ENCODE assay signal across 9 mouse cellular contexts in genomic region chr5:124051899-124052491, GRCm38 (mm10). TPM values are rescaled to one million over a fixed set of nuclear protein-coding genes. Genes with fewer than 3 reads are reported as not detected.
DNase-seq lines count a peak whose midpoint lies in the region; ATAC-seq lines count a peak whose summit lies in the region.
"Had no signal": no experiment of that assay in that cellular context is flagged by ENCODE, and none has a peak within 500 bp of the region (broad histone marks: within the 10 kb centered on the region; RNA-seq: fewer than 3 reads in every experiment).

No protein-coding gene starts in this region.

- peak overlapping the region; percentile 53 for H3K9ac ChIP-seq in liver, embryonic 15.5 days
- H3K9ac ChIP-seq: hindbrain, embryonic 15.5 days had no signal

- ATAC-seq in liver, embryonic 15.5 days (ENCODE audit: insufficient read depth): peak; percentile 94

- peak overlapping the region; percentile 83; the same call in 1 of the 2 replicates for H3K27ac ChIP-seq in heart, embryonic 10.5 days
- peak overlapping the region; percentile 95 for H3K27ac ChIP-seq in liver, embryonic 15.5 days (replicated peaks)
- H3K27ac ChIP-seq: hindbrain, embryonic 15.5 days had no signal

- H3K4me1 ChIP-seq in heart, embryonic 10.5 days: peaks cover 43% of the 10 kb centered on the region
- peaks cover 64% of the 10 kb centered on the region for H3K4me1 ChIP-seq in liver, embryonic 15.5 days (replicated peaks)

- H3K27me3 ChIP-seq in heart, embryonic 10.5 days (ENCODE audit: insufficient read depth, poor library complexity, severe bottlenecking): no peaks in the 10 kb centered on the region
- H3K27me3 ChIP-seq in liver, embryonic 15.5 days: no peaks in the 10 kb centered on the region
- H3K27me3 ChIP-seq in splenic B cell, adult 2 months (ENCODE audit: control insufficient read depth, insufficient read depth, low read length, poor library complexity, severe bottlenecking): no peaks in the 10 kb centered on the region
- H3K27me3 ChIP-seq: hindbrain, embryonic 15.5 days had no signal

- 62% methylated on average over 11 of the region's 11 CpGs for WGBS in heart, embryonic 10.5 days
- 17% methylated on average over 11 of the region's 11 CpGs for WGBS in liver, embryonic 15.5 days (ENCODE audit: insufficient replicate concordance)

- peak; percentile 87 for DNase-seq in heart, embryonic 10.5 days (ENCODE audit: low spot score)
- no peak for DNase-seq in heart, adult 8-10 months (ENCODE audit: low spot score)
- DNase-seq in brain, adult 2 months (ENCODE audit: low read depth, low spot score): peak; percentile 49
- DNase-seq in splenic B cell, adult 2 months (ENCODE audit: low read depth, low spot score): peak; percentile 78
- DNase-seq in ovary, postnatal 14 days (ENCODE audit: low spot score): no peak
- no peak for DNase-seq in cerebellum, postnatal 14 days
- no peak for DNase-seq in right cerebral cortex, postnatal 36 days (ENCODE audit: low spot score in 2 of 2)

- H3K4me3 ChIP-seq in heart, embryonic 10.5 days: no peak overlapping the region
- peak overlapping the region; percentile 52 for H3K4me3 ChIP-seq in liver, embryonic 15.5 days (replicated peaks)
- H3K4me3 ChIP-seq: hindbrain, embryonic 15.5 days had no signal

- peak overlapping the region; percentile 67 for H3K4me2 ChIP-seq in liver, embryonic 15.5 days
- H3K4me2 ChIP-seq: hindbrain, embryonic 15.5 days had no signal

- peaks cover 3% of the 10 kb centered on the region for H3K9me3 ChIP-seq in heart, embryonic 10.5 days
- H3K9me3 ChIP-seq in liver, embryonic 15.5 days (replicated peaks): 0 out of 2 replicates have a peak, but pooled peaks cover 4% of the 10 kb centered on the region
- H3K9me3 ChIP-seq: hindbrain, embryonic 15.5 days had no signal

- H3K36me3 ChIP-seq in heart, embryonic 10.5 days: no peaks in the 10 kb centered on the region
- no peaks in the 10 kb centered on the region for H3K36me3 ChIP-seq in liver, embryonic 15.5 days (replicated peaks)
- no peaks in the 10 kb centered on the region for H3K36me3 ChIP-seq in splenic B cell, adult 2 months (ENCODE audit: control insufficient read depth, insufficient read depth, low read length, poor library complexity, severe bottlenecking)
- H3K36me3 ChIP-seq: hindbrain, embryonic 15.5 days had no signal

RNA-seq across cellular contexts. Expression of gene Vps37b, which starts 19.9 kb away (rescaled TPM):
- polyA plus RNA-seq in heart, embryonic 10.5 days (2016; fragmentation: Nextera tagmentation; extraction: Ambion mirVana): 54.0 and 61.4 TPM in 2 replicates
- 10 to 100 TPM; 13.7 to 24.0 (median 16.5) TPM for total RNA-seq in heart, adult 8-10 months (2022)
- polyA plus RNA-seq in liver, embryonic 15.5 days (2015; fragmentation: Nextera tagmentation; extraction: Ambion mirVana): 16.5 and 17.3 TPM in 2 replicates

RNA-seq across cellular contexts. Expression of gene Abcb9, which starts 43.6 kb away (rescaled TPM):
- polyA plus RNA-seq in heart, embryonic 10.5 days (2016; fragmentation: Nextera tagmentation; extraction: Ambion mirVana): 0.89 and 2.4 TPM in 2 replicates
- 10 to 100 TPM in 3 of 4 experiments, 1 to 10 TPM in 1; 9.5 to 11.9 (median 11.1) TPM for total RNA-seq in heart, adult 8-10 months (2022)
- polyA plus RNA-seq in liver, embryonic 15.5 days (2015; fragmentation: Nextera tagmentation; extraction: Ambion mirVana): 6.1 and 7.1 TPM in 2 replicates

Comparison
In these comparisons a context has a peak if more than half of its experiments do, and no peak if none do; other contexts are left out.
1. DNase-seq: peak in heart, embryonic 10.5 days (single experiment), brain, adult 2 months (single experiment) and splenic B cell, adult 2 months (single experiment); none in heart, adult 8-10 months (single experiment), ovary, postnatal 14 days (single experiment), cerebellum, postnatal 14 days (0 of 2) and right cerebral cortex, postnatal 36 days (0 of 2).